Mouse (Mus musculus) regulatory T cell (primary cell): ENCODE data around the gene Sez6l2.

Source experiments
- in situ Hi-C: fragments of 300-600 bp; cut with MboI, MseI; formaldehyde crosslinking; loops from one replicate; pipeline ENCODE4 v1.15.1; 2025; ENCODE audit warnings: high pct_unique_total_duplicates

Sez6l2 gene

DNA sequence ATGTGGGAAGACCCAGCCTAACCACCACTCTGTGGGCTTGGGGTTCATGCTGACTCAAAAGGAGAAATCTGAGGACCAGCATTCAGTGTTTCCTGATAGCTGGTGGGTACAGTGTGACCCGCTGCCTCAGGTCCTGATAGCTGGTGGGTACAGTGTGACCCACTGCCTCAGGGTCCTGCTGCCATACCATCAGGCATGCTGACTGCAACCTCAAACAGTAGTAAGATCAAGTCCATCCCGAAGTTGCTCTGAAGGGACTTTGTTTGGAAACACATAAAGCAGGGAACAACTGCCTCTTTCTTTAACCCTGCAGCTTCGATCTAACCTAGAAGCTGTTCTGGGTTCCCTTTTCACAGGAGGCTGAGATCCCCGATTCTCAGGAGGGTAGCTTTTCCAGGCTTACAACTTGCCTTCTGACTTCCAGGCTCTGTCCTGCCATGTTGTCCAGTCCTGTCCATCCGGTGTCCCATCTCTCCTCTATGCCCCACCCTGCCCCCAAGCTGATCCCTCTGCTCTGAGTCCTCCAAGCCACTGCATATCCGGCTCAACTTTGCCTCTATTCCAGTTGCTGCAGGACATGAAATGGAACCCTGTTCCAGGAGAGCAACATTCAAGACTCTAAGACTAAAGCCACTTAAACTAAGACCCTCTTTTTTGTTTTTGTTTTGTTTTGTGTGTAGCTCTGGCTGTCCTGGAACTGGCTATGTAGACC lies 57.1 kb downstream of the Sez6l2 start:
- in situ Hi-C loops, result no loop called here

DNA sequence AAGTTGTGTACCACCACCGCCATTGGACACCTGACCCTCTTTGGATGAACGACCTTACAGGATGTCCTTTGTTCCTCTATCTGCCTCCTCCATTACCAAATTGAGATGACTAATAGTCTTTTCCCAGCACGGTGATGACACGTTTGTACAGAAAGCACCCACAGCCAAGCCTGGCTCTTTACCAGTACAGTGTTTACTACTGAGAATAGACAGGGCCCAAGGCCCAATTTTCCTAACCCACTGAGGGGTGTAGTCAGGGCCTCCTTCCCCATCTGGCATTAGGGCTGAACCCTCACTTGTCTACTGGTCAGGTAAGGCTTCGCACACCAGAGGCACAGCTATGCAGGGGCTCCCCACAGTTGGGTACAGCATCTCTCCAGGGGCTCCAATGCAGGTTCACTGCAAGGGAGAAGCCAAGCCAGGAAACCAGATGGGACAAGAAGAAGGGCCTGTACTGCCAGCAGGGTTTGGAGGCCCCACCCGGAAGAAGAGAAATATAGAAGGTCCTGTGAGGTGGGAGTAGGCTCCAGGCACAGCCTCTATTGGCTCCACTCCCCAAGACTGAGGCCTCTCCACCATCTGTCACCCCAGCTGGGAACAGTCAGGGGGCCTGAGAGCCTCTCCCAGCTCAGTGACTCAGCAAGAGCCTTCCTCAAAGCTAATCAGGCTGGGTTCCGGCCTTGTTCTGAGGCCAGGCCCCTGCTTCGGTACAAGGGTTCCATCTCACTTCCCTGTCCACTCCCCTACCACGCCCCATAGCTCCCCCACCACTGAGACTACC lies 58.1 kb downstream of the Sez6l2 start:
- in situ Hi-C loops, result no loop called here

GRCm38 (mm10) chr7:127009307-127010085 lies 59.1 kb downstream of the Sez6l2 start:
- in situ Hi-C loops, result loop anchor here (10.0 kb wide), 1 partner anchor 95 kb away; no protein-coding TSS in a partner anchor

GRCm38 (mm10) chr7:127011051-127011450 lies 60.7 kb downstream of the Sez6l2 start:
- in situ Hi-C loops, result loop anchor here (10.0 kb wide), 1 partner anchor 94 kb away; no protein-coding TSS in a partner anchor

DNA sequence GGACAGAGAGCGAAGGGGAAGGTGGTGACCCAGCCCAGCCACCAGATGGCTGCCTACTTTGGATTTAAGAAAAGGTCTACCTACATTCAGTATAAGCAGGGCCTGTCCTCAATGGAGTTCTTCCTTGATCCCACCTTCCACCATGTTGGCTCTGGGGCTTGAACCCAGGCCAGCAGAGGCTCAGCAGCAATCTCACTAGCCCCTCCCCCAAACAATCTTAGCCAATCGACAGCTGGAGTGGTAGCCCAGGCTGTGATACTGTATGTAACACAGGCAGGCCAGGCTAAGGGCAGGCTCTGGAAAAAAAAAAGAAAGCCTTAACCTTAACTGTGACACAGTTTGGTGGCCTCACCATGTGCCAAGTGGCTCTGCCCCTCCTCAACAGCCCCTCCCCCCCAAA lies 61.4 kb downstream of the Sez6l2 start:
- in situ Hi-C loops, result loop anchor here (10.0 kb wide), 1 partner anchor 93 kb away; no protein-coding TSS in a partner anchor

GRCm38 (mm10) chr7:127012374-127012773 lies 62.0 kb downstream of the Sez6l2 start:
- in situ Hi-C loops, result loop anchor here (10.0 kb wide), 1 partner anchor 92 kb away; no protein-coding TSS in a partner anchor

DNA sequence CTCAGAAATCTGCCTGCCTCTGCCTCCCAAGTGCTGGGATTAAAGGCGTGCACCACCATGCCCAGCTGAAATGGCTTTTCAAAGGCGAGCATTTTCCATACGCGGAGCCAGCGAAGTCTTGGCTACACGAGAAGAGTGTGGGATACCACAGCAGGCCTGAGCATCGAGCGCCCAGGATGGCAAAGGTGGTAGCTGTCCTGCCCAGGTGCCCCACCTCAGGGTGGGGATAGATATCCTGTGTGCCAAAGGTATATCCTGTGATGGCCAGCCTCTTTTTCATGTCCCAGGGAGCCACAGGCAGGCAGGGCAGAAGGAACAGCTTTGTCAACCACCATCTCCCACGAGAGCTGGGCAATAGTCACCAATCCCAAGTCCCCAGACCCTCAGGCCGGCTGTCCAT lies 62.5 kb downstream of the Sez6l2 start:
- in situ Hi-C loops, result loop anchor here (10.0 kb wide), 1 partner anchor 92 kb away; no protein-coding TSS in a partner anchor

- in situ Hi-C loops, result loop anchor here (10.0 kb wide), 1 partner anchor 91 kb away; no protein-coding TSS in a partner anchor
These were observed 63.0 kb downstream of the Sez6l2 start for GRCm38 (mm10) chr7:127013385-127013784.

DNA sequence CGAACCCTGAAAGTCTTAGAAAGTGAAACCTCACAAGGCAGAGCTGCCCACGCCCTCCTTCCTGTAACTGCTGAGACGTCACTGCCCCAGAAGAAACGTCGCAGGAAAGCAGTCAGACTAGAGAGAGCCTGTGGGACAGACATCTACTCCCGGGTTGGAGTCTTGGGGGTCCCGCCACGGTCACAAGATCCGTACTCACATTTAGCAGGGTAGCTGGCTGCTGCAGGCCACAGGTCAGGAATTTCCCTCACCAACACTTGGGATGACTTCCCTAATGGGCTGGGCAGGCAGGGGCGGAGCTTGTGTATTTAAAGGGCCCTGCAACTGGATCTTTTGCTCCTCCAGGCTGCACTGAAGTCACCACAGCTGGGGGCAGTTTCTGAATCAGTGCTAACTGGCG lies 64.0 kb downstream of the Sez6l2 start, which contains the start of gene Mvp:
TSS of gene Mvp (minus strand) at position 302 of the 400 bp plus-strand sequence.
- in situ Hi-C loops, result loop anchor here (10.0 kb wide), 1 partner anchor 90 kb away; no protein-coding TSS in a partner anchor

DNA sequence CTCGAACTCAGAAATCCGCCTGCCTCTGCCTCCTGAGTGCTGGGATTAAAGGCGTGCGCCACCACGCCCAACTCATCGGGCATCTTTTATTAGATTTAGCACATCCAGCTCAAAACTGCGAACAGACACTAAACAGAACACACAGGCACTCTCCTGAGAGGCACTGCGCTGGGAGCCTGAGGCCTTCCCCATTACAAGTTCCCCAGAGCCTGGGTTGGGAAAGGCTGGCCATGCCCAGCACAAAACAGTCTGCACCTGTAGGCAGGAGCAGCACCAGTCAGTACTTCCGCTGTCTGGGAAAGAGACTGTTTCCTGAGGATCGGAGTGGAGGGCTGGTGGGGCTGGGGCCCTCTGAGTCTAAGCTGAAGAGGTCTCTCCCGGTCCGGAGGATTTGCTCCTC lies 64.6 kb downstream of the Sez6l2 start:
- in situ Hi-C loops, result loop anchor here (10.0 kb wide), 1 partner anchor 90 kb away; no protein-coding TSS in a partner anchor

DNA sequence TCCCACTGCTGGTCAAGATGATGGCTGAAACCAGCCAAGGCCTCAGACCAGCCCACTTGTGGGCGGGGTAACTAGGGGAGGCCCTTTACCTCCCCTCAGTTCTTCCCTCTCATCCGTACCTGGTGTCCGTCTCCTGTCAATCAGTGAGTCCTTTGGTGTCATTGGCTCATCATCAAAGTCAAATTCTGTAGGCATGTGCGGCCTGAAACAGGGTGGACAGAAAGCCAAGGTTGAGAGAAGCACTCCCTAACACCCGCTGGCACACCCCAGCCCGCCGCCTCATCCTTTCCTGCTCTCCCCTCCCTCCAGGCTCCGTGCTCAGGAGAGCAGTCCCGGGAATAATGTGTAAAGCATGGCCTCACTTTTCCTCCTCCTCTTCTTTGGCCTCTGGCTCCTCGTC lies 65.7 kb downstream of the Sez6l2 start:
- in situ Hi-C loops, result loop anchor here (10.0 kb wide), 1 partner anchor 89 kb away; no protein-coding TSS in a partner anchor

DNA sequence TGATC lies 65.9 kb downstream of the Sez6l2 start, which contains the start of gene Pagr1b:
TSS of gene Pagr1b (minus strand) at position 4 of the 5 bp plus-strand sequence.
- in situ Hi-C loops, result loop anchor here (10.0 kb wide), 1 partner anchor 89 kb away; no protein-coding TSS in a partner anchor

GRCm38 (mm10) chr7:127016486-127016938 lies 66.1 kb downstream of the Sez6l2 start:
- in situ Hi-C loops, result loop anchor here (10.0 kb wide), 1 partner anchor 88 kb away; no protein-coding TSS in a partner anchor

DNA sequence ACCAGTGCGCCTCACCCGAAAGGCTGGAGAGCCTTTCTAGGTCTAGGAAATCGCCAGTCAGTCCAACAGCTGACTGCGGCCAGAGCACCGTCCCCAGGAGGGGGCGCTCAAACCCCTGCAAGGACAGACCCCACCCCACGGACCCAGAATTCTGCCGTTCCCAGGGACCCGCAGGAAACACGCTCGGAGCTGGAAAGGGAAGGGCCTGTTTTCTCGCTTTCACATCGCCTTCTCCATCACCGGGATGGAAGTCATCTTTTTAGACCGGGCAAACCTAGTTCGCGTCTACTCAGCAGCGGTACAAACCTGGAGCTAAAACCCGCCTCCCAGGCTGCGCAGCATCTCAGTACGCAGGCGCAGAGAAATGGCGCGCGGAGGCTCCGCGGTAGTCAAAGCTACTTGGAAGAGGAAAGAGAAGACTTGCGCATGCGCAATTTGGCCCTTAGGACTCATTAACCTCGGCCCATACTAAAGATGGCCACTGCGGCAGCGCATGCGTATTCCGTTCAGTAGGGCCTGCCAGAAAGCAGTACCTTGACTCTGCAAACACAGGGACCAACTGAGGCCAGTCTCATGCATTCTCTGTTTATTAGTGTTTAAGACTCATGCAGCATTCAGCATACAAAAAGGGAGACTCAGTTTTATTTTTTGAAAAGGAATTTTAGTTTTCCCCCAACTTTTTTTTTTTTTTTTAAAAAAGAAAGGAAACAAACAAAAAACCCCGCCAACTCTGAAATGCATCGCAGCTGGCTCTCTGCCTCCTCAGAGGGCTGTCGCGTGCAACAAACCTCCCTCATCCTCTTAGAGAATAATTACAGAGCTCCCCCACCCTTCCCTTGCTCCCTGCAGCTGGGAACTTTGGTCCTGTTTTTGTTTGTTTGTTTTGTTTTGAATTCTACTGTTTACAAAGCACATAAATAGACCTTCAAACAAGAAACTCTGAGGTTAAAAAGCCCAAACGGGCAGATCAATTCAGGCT lies 66.9 kb downstream of the Sez6l2 start, which contains the start of gene Pagr1a:
TSS of gene Pagr1a (minus strand) at position 382 of the 979 bp plus-strand sequence.
- in situ Hi-C loops, result loop anchor here (10.0 kb wide), 1 partner anchor 88 kb away; no protein-coding TSS in a partner anchor

GRCm38 (mm10) chr7:127017950-127018345 lies 67.6 kb downstream of the Sez6l2 start:
- in situ Hi-C loops, result loop anchor here (10.0 kb wide), 1 partner anchor 87 kb away; no protein-coding TSS in a partner anchor

GRCm38 (mm10) chr7:127018416-127019305 lies 68.3 kb downstream of the Sez6l2 start:
- in situ Hi-C loops, result loop anchor here (10.0 kb wide), 1 partner anchor 86 kb away; no protein-coding TSS in a partner anchor

DNA sequence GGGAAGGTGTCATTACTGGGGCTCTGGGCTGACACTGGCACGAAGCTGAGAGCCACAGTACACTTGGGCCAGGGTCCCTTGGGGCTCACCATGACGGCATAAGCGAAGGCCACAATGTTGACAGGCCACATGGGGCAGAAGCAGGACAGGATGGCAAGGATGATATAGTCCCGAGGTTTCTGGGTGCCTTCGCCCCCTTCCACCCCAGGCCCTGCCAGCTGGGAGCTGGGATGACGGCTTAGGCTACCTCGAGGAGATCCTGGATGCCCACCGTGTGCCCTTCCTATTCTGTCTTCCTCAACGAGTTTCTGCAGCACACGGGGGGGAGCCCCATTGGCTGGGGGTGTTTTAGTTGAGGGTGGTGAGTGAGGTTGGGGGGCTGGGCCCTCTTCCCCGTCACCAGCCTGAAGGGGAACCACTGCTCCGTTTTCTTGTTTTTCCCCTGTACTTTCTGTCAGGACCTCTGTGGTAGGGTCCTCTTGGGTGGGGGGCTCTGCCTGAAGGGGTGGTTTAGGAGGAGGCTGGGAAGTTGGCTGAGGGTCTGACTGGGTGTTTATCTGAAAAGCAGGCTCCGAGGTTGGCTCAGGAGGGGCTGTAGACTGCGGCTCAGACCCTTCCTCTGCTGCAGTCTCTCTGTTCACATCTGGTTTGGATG lies 69.1 kb downstream of the Sez6l2 start:
- in situ Hi-C loops, result loop anchor here (10.0 kb wide), 1 partner anchor 85 kb away; no protein-coding TSS in a partner anchor

DNA sequence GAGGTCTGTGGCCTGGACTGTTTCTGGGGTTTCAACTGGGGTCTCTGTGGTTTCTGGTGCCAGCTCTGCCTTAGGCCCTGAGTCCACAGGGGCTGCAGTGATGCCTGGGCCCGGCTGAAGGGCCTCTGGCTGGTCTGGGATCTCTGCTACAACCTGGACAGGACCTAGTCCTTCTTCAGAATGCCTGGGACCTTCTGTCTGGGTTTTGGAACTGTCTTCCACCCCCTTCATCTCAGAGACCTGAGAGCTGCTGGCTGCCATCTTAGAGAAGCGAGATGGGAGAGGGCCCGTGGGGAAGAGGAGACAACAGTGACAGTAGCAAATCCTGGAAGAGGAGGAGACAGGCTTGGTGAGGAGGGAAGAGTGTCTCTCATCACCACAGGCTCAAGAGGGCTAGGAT lies 69.7 kb downstream of the Sez6l2 start:
- in situ Hi-C loops, result no loop called here
